Mouse (Mus musculus) embryonic facial prominence, embryonic 13.5 days (tissue): ENCODE measurements around the gene Hnrnpk. TPM values are rescaled to one million over a fixed set of nuclear protein-coding genes. Genes with fewer than 3 reads are reported as not detected.
A peak's percentile ranks its signal among the peaks of the same experiment; 100 is the strongest.
"Not testable (repeated sequence)": the region's sequence is repeated elsewhere in the genome, so short reads cannot be mapped to it uniquely, and the experiment has no call there.

Experiments
- ATAC-seq: fragments of 200-750 bp; cut with Nextera tagmentation; 2 replicates; pipeline ENCODE4 v1.8.0; 2017; ENCODE audit warnings: low read depth; ENCODE audit not compliant: insufficient number of reproducible peaks, insufficient read depth, low FRiP score, low TSS enrichment
- H3K27ac ChIP-seq: fragments of 300-500 bp; sonication (generic); 2 replicates; pipeline ENCODE4 v1.5.1; 2015; ENCODE audit warnings: moderate library complexity, mild to moderate bottlenecking, inconsistent platforms
- H3K27me3 ChIP-seq: fragments of 300-500 bp; sonication (generic); 2 replicates; pipeline ENCODE4 v1.6.1; 2015; ENCODE audit warnings: mild to moderate bottlenecking, inconsistent platforms
- H3K36me3 ChIP-seq: fragments of 300-500 bp; sonication (generic); 2 replicates; pipeline ENCODE4 v1.6.1; 2015; ENCODE audit warnings: mild to moderate bottlenecking, inconsistent platforms
- H3K4me1 ChIP-seq: fragments of 300-500 bp; sonication (generic); 2 replicates; pipeline ENCODE4 v1.6.1; 2015; ENCODE audit warnings: inconsistent platforms
- H3K4me2 ChIP-seq: fragments of 300-500 bp; sonication (generic); 2 replicates; pipeline ENCODE4 v1.6.1; 2015; ENCODE audit warnings: moderate library complexity, mild to moderate bottlenecking, inconsistent platforms
- H3K4me3 ChIP-seq: fragments of 300-500 bp; sonication (generic); 2 replicates; pipeline ENCODE4 v1.5.1; 2015; ENCODE audit warnings: mild to moderate bottlenecking, inconsistent platforms
- H3K9ac ChIP-seq: fragments of 300-500 bp; sonication (generic); 2 replicates; pipeline ENCODE4 v1.6.1; 2015; ENCODE audit warnings: mild to moderate bottlenecking, inconsistent platforms
- H3K9me3 ChIP-seq: fragments of 300-500 bp; sonication (generic); 2 replicates; pipeline ENCODE4 v1.6.1; 2016; ENCODE audit warnings: inconsistent platforms
- WGBS: fragments of 180-500 bp; shearing (Covaris S2); methylation state at CpG from one replicate; pipeline ENCODE4 v1.1.7; 2015; ENCODE audit warnings: mixed read lengths; 5-methylcytosine and 5-hydroxymethylcytosine counted together
- polyA plus RNA-seq: library from polyadenylated mRNA; unstranded; fragments of >200 nt; fragmentation: Nextera tagmentation; extraction: Ambion mirVana; gene quantifications from 2 replicates; pipeline ENCODE4 v1.2.1, GENCODE M21; 2015

Gene Hnrnpk
- polyA plus RNA-seq, 1 experiment from 2014 or later: 1,653 TPM

- 14% methylated on average over 7 of the region's 7 CpGs for WGBS
- ATAC-seq: no peak
- Histone ChIP-seq H3K9me3 (no peaks in the 10 kb centered on the region), H3K4me3 (no peak overlapping the region), H3K27ac (no peak overlapping the region), H3K27me3 (no peaks in the 10 kb centered on the region), H3K4me1 (peaks cover 6% of the 10 kb centered on the region; the same call in 1 of the 2 replicates), H3K4me2 (no peak overlapping the region), H3K36me3 (peaks cover 25% of the 10 kb centered on the region), H3K9ac (no peak overlapping the region)
These were observed 15.2 kb downstream of the Hnrnpk start for GRCm38 (mm10) chr13:58387948-58388347.

GRCm38 (mm10) chr13:58385547-58385920, 17.6 kb downstream of the Hnrnpk start:
- peaks cover 12% of the 10 kb centered on the region for H3K9me3 ChIP-seq
- peak overlapping the region; percentile 77 for H3K4me3 ChIP-seq
- peak overlapping the region; percentile 87; the same call in 1 of the 2 replicates for H3K9ac ChIP-seq
- 77% methylated on average over 7 of the region's 7 CpGs for WGBS
- no peak for ATAC-seq
- peak overlapping the region; percentile 64; the same call in 1 of the 2 replicates for H3K27ac ChIP-seq
- peaks cover 34% of the 10 kb centered on the region for H3K36me3 ChIP-seq
- peak overlapping the region; percentile 91 for H3K4me2 ChIP-seq
- H3K4me1 ChIP-seq: peaks cover 6% of the 10 kb centered on the region; the same call in 1 of the 2 replicates
- no peaks in the 10 kb centered on the region for H3K27me3 ChIP-seq

DNA sequence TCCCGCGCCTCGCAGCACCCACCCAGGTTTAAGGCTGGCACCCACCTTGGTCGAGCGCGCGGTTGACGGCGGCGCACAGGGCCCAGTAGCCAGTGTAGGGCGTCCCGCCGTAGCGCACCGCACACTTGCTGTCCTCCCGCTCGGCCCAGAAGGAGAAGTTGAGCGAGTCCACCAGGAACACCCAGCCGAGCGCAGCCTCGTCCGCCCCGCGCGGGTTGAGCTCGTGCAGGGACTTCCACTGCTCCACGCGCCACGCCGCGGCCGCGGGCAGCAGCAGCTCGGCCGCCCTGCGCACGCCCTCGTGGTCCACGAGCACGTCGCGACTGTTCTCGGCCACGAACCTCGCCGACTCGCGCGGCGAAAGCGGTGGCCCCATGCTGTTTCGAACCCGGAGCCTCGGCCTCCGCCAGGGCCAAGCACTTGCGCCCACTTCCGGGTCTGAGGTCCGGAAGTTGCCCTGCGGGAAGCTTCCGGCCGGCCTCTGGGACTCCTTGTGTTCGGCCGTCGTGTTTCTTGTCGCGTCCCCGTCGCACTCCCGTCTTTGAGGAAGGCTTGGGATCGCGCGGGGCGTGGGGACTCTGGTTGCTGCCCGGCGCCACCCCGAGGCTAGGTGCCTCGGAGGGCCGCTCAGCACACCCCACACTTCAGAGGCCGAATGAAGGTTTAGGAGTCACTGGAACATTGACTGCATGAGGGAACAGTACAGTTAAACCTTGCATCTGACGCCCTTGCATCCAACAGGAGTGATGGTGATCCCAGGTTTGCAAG, 18.2 kb downstream of the Hnrnpk start, which contains the start of gene 2210016F16Rik:
2210016F16Rik (minus strand) TSS at position 447 of the 768 bp plus-strand sequence.
- H3K36me3 ChIP-seq: peaks cover 34% of the 10 kb centered on the region
- peaks cover 18% of the 10 kb centered on the region for H3K9me3 ChIP-seq
- peak; percentile 66; the same call in 1 of the 2 replicates for ATAC-seq
- H3K9ac ChIP-seq: peak within 1 kb of the TSS; percentile 87
- H3K4me3 ChIP-seq: peak within 1 kb of the TSS; percentile 77
- peaks cover 6% of the 10 kb centered on the region; the same call in 1 of the 2 replicates for H3K4me1 ChIP-seq
- H3K4me2 ChIP-seq: peak within 1 kb of the TSS; percentile 91
- H3K27me3 ChIP-seq: no peaks in the 10 kb centered on the region
- H3K27ac ChIP-seq: peak within 1 kb of the TSS; percentile 64; the same call in 1 of the 2 replicates
- whole genome bisulfite sequencing: 2% methylated on average over 80 of the region's 80 CpGs

DNA sequence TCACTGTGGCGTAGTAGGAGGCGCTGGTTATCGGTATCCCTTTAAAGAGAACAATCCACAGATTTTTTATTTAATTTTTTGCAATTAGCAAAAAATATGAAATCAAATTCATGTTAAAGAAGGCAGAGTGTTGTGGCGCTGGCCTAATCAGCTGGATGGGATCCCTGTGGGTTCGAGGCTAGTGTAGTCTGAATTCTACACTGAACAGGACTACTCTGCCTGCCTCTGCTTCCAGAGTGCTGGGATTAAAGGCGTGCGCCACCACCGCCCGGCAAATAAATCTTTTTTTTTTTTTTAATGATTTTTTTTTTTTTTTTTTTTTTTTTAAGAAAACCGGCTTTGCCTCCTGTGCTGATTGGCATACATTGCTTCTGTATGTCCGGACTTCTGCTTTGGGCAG, 18.8 kb downstream of the Hnrnpk start:
- peak overlapping the region; percentile 87 for H3K9ac ChIP-seq
- no peak for ATAC-seq
- peaks cover 6% of the 10 kb centered on the region; the same call in 1 of the 2 replicates for H3K4me1 ChIP-seq
- H3K4me3 ChIP-seq: peak overlapping the region; percentile 77
- WGBS: 41% methylated on average over 11 of the region's 11 CpGs
- no peaks in the 10 kb centered on the region for H3K27me3 ChIP-seq
- peaks cover 34% of the 10 kb centered on the region for H3K36me3 ChIP-seq
- peak overlapping the region; percentile 91 for H3K4me2 ChIP-seq
- H3K9me3 ChIP-seq: peaks cover 18% of the 10 kb centered on the region
- H3K27ac ChIP-seq: no peak overlapping the region

- Histone ChIP-seq H3K4me1 (no peaks in the 10 kb centered on the region), H3K9me3 (peaks cover 10% of the 10 kb centered on the region), H3K27ac (no peak overlapping the region), H3K4me3 (no peak overlapping the region), H3K4me2 (no peak overlapping the region), H3K36me3 (no peaks in the 10 kb centered on the region), H3K27me3 (no peaks in the 10 kb centered on the region), H3K9ac (no peak overlapping the region)
- no peak for ATAC-seq
- 83% methylated on average over 2 of the region's 2 CpGs for WGBS
These were observed 30.0 kb downstream of the Hnrnpk start for GRCm38 (mm10) chr13:58373153-58373470.

GRCm38 (mm10) chr13:58372278-58373152, 30.6 kb downstream of the Hnrnpk start:
- no peak overlapping the region for H3K27ac ChIP-seq
- H3K27me3 ChIP-seq: no peaks in the 10 kb centered on the region
- ATAC-seq: no peak
- no peak overlapping the region for H3K4me3 ChIP-seq
- WGBS: 85% methylated on average over 5 of the region's 5 CpGs
- no peaks in the 10 kb centered on the region for H3K36me3 ChIP-seq
- H3K4me2 ChIP-seq: no peak overlapping the region
- peaks cover 10% of the 10 kb centered on the region for H3K9me3 ChIP-seq
- no peak overlapping the region for H3K9ac ChIP-seq
- no peaks in the 10 kb centered on the region for H3K4me1 ChIP-seq

DNA sequence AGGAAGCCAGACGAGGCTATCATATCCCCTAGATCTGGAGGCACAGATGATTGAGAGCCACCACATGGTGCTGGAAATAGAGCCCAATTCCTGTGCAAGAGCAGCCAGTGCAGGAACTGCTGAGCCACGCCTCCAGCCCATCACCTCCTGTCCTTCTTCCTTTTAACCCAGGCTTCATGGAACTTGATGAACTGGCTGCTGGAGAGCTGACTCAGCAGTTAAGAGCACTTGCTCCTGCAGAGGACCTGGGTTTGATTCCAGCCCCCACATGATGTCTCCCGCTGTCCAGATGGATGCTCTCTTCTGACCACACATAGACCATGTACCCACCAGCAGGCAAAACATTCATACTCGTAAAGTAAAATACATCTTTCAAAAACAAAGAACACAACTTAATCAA, 34.3 kb downstream of the Hnrnpk start:
- H3K4me1 ChIP-seq: no peaks in the 10 kb centered on the region
- no peaks in the 10 kb centered on the region for H3K27me3 ChIP-seq
- H3K4me3 ChIP-seq: no peak overlapping the region
- no peak overlapping the region for H3K27ac ChIP-seq
- no peaks in the 10 kb centered on the region for H3K36me3 ChIP-seq
- no peak for ATAC-seq
- H3K9me3 ChIP-seq: no peaks in the 10 kb centered on the region
- no peak overlapping the region for H3K9ac ChIP-seq
- WGBS: 66% methylated on average over 4 of the region's 4 CpGs
- H3K4me2 ChIP-seq: no peak overlapping the region

- no peak for ATAC-seq
- no peaks in the 10 kb centered on the region for H3K27me3 ChIP-seq
- H3K4me3 ChIP-seq: no peak overlapping the region
- no peak overlapping the region for H3K4me2 ChIP-seq
- H3K9me3 ChIP-seq: no peaks in the 10 kb centered on the region
- no peak overlapping the region for H3K9ac ChIP-seq
- no peaks in the 10 kb centered on the region for H3K36me3 ChIP-seq
- no peak overlapping the region for H3K27ac ChIP-seq
- no peaks in the 10 kb centered on the region for H3K4me1 ChIP-seq
- WGBS: 57% methylated on average over 1 of the region's 1 CpGs
These were observed 35.5 kb downstream of the Hnrnpk start for GRCm38 (mm10) chr13:58367641-58368040.

- H3K36me3 ChIP-seq: no peaks in the 10 kb centered on the region
- no peak overlapping the region for H3K9ac ChIP-seq
- no peak overlapping the region for H3K4me2 ChIP-seq
- no peak overlapping the region for H3K4me3 ChIP-seq
- no peak overlapping the region for H3K27ac ChIP-seq
- H3K9me3 ChIP-seq: no peaks in the 10 kb centered on the region
- no peaks in the 10 kb centered on the region for H3K27me3 ChIP-seq
- 88% methylated on average over 3 of the region's 3 CpGs for WGBS
- H3K4me1 ChIP-seq: no peaks in the 10 kb centered on the region
- ATAC-seq: no peak
These were observed 36.8 kb downstream of the Hnrnpk start for GRCm38 (mm10) chr13:58366373-58366772.

DNA sequence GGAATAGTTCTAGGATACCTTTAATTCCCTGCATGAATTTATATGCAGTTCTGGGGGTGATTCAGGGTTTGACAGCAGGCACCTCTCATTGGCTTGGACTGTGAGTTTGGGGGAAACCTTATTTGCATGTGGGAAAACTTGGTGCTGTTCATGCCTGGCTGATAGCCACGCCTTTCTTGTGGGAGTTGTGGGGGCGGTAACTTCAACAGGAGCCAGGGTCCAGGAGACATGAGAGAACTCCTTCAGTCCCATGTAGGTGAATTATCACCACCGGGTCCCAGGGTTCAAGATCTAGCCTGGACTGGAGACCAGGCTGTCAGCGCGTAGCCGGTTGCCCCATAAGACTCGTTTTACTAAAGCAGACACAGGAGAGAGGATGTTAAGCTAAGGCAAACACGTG, 38.0 kb downstream of the Hnrnpk start:
- H3K4me1 ChIP-seq, H3K4me2 ChIP-seq, H3K36me3 ChIP-seq, ATAC-seq, H3K9ac ChIP-seq, H3K4me3 ChIP-seq, H3K27ac ChIP-seq, H3K27me3 ChIP-seq, H3K9me3 ChIP-seq: not testable (repeated sequence)
- 83% methylated on average over 8 of the region's 8 CpGs for WGBS

DNA sequence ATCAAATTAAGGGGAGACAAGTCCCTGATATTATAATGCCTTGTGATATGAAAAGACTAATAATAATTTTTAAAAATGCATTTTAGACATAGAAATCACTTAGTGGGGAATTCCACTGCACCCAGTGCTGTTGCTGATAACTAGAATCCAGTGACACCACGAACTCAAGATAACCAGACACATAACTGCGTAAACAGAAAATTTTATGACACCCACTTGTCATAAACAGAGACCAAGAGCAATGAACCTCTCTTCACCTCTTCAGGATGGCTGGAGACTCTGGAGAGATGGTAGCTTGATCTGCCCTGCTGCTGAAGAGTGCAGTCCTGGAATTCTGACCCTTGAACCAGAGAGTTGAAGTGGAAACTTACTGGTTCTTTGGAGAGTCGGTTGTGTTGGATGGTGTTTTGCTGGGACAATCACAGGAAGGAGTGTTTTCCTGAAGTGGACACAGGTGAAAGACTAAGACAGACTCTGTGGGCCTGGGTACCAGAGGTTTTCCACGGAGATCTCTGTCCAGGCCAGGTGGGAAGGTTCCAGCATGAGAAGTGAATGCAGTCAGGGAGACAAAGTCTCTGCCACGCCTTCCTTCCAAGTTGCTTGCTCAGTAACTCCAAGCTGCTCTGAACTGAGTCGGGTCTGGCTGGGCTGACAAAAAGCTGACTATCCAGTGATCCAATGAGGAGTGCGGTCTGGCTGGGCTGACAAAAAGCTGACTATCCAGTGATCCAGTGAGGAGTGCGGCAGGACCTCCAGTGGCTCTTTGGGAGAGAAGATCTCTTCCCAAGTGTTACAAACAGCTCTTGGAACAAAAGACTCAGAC, 38.6 kb downstream of the Hnrnpk start:
- WGBS: 75% methylated on average over 8 of the region's 8 CpGs
- Histone ChIP-seq H3K9ac (no peak overlapping the region), H3K27me3 (no peaks in the 10 kb centered on the region), H3K36me3 (no peaks in the 10 kb centered on the region), H3K4me2 (no peak overlapping the region), H3K4me3 (no peak overlapping the region), H3K4me1 (no peaks in the 10 kb centered on the region), H3K9me3 (no peaks in the 10 kb centered on the region), H3K27ac (no peak overlapping the region)
- no peak for ATAC-seq
